Mouse (Mus musculus) spleen, adult 18-20 months (tissue): ENCODE measurements around the gene Wnt7a.
A peak's percentile ranks its signal among the peaks of the same experiment; 100 is the strongest.

Experiments used
- DNase-seq, 2 experiments: peaks; one replicate each; pipeline ENCODE4 v3.0.0; 2022; ENCODE audit warnings: mixed read lengths in 2 of 2

Wnt7a gene

GRCm38 (mm10) chr6:91410961-91411368, at the start of gene Wnt7a:
Wnt7a (minus strand) TSS chr6:91411363.
- no peak for DNase-seq

GRCm38 (mm10) chr6:91459471-91459870, 48.3 kb upstream of the Wnt7a start:
- DNase-seq, result no peak

GRCm38 (mm10) chr6:91454546-91454945, 43.4 kb upstream of the Wnt7a start:
- DNase-seq, result no peak

GRCm38 (mm10) chr6:91452056-91452455, 40.9 kb upstream of the Wnt7a start:
- no peak for DNase-seq

- no peak for DNase-seq
These were observed 38.5 kb upstream of the Wnt7a start for GRCm38 (mm10) chr6:91449472-91450225.

- no peak for DNase-seq
These were observed 34.2 kb upstream of the Wnt7a start for GRCm38 (mm10) chr6:91445316-91445715.

- no peak for DNase-seq
These were observed 30.0 kb upstream of the Wnt7a start for GRCm38 (mm10) chr6:91441145-91441662.

- peak; percentile 84 to 91 for DNase-seq
These were observed 29.4 kb upstream of the Wnt7a start for GRCm38 (mm10) chr6:91440474-91441144.

GRCm38 (mm10) chr6:91424151-91424550, 13.0 kb upstream of the Wnt7a start:
- no peak for DNase-seq

GRCm38 (mm10) chr6:91421629-91422028, 10.5 kb upstream of the Wnt7a start:
- no peak for DNase-seq

- no peak for DNase-seq
These were observed 6.2 kb upstream of the Wnt7a start for GRCm38 (mm10) chr6:91417291-91417845.

GRCm38 (mm10) chr6:91416146-91416545, 5.0 kb upstream of the Wnt7a start:
- no peak for DNase-seq

GRCm38 (mm10) chr6:91414890-91415289, 3.7 kb upstream of the Wnt7a start:
- DNase-seq, result no peak

- peak in 1 of 2 experiments; percentile 50 for DNase-seq
These were observed 312 bp upstream of the Wnt7a start for GRCm38 (mm10) chr6:91411369-91411981.

GRCm38 (mm10) chr6:91410168-91410780, 889 bp downstream of the Wnt7a start:
- DNase-seq, result no peak

- DNase-seq, result no peak
These were observed 1.6 kb downstream of the Wnt7a start for GRCm38 (mm10) chr6:91409448-91410167.

- no peak for DNase-seq
These were observed 2.5 kb downstream of the Wnt7a start for GRCm38 (mm10) chr6:91408616-91409015.

GRCm38 (mm10) chr6:91401591-91401990, 9.6 kb downstream of the Wnt7a start:
- no peak for DNase-seq

GRCm38 (mm10) chr6:91400514-91400913, 10.6 kb downstream of the Wnt7a start:
- DNase-seq, result no peak

GRCm38 (mm10) chr6:91392475-91393174, 18.5 kb downstream of the Wnt7a start:
- DNase-seq, result no peak

- DNase-seq, result no peak
These were observed 22.0 kb downstream of the Wnt7a start for GRCm38 (mm10) chr6:91389141-91389540.
